28 mouse cellular contexts compared by ENCODE assay signal in genomic region chr19:44380065-44380464, GRCm38 (mm10). TPM values are rescaled to one million over a fixed set of nuclear protein-coding genes. Genes with fewer than 3 reads are reported as not detected.
A peak's percentile ranks its signal among the peaks of the same experiment; 100 is the strongest.
DNase-seq lines count a peak whose midpoint lies in the region; ATAC-seq and TF ChIP-seq lines count a peak whose summit lies in the region.
"Had no signal": no experiment of that assay in that cellular context is flagged by ENCODE, and none has a peak within 500 bp of the region (broad histone marks: within the 10 kb centered on the region; RNA-seq: fewer than 3 reads in every experiment).

No protein-coding gene starts in this region.

- no peak overlapping the region for H3K4me3 ChIP-seq in liver, embryonic 15.5 days (replicated peaks)
- H3K4me3 ChIP-seq in liver, embryonic 12.5 days, result no peak overlapping the region
- no peak overlapping the region for H3K4me3 ChIP-seq in stomach, postnatal 0 days (ENCODE audit: low read depth, low read length)
- no peak overlapping the region for H3K4me3 ChIP-seq in heart, embryonic 10.5 days
- H3K4me3 ChIP-seq: embryonic facial prominence, embryonic 12.5 days; embryonic facial prominence, embryonic 15.5 days; gastrocnemius, adult 2 months; heart, embryonic 13.5 days; hindbrain, embryonic 12.5 days; hindbrain, embryonic 15.5 days had no signal

- H3K27me3 ChIP-seq in liver, embryonic 15.5 days, result no peaks in the 10 kb centered on the region
- H3K27me3 ChIP-seq in liver, embryonic 12.5 days (replicated peaks), result 0 out of 2 replicates have a peak, but pooled peaks cover 7% of the 10 kb centered on the region
- no peaks in the 10 kb centered on the region for H3K27me3 ChIP-seq in stomach, postnatal 0 days (ENCODE audit: control insufficient read depth, insufficient read depth, low read length)
- no peaks in the 10 kb centered on the region for H3K27me3 ChIP-seq in heart, embryonic 10.5 days (ENCODE audit: insufficient read depth, poor library complexity, severe bottlenecking)
- H3K27me3 ChIP-seq: CH12.LX; embryonic facial prominence, embryonic 12.5 days; embryonic facial prominence, embryonic 15.5 days; heart, embryonic 13.5 days; hindbrain, embryonic 12.5 days; hindbrain, embryonic 15.5 days had no signal

- WGBS in liver, embryonic 15.5 days (ENCODE audit: insufficient replicate concordance), result 65% methylated on average over 4 of the region's 4 CpGs
- 82% methylated on average over 4 of the region's 4 CpGs for WGBS in liver, embryonic 12.5 days (ENCODE audit: insufficient replicate concordance)
- 43% methylated on average over 4 of the region's 4 CpGs for WGBS in stomach, postnatal 0 days
- WGBS in heart, embryonic 10.5 days, result 91% methylated on average over 4 of the region's 4 CpGs

- no peak overlapping the region for H3K4me2 ChIP-seq in liver, embryonic 15.5 days
- H3K4me2 ChIP-seq in liver, embryonic 12.5 days, result no peak overlapping the region
- H3K4me2 ChIP-seq in stomach, postnatal 0 days (replicated peaks; ENCODE audit: low read depth), result no peak overlapping the region
- H3K4me2 ChIP-seq: embryonic facial prominence, embryonic 12.5 days; embryonic facial prominence, embryonic 15.5 days; heart, embryonic 13.5 days; hindbrain, embryonic 12.5 days; hindbrain, embryonic 15.5 days had no signal

- no peaks in the 10 kb centered on the region for H3K36me3 ChIP-seq in liver, embryonic 15.5 days (replicated peaks)
- no peaks in the 10 kb centered on the region for H3K36me3 ChIP-seq in liver, embryonic 12.5 days
- no peaks in the 10 kb centered on the region for H3K36me3 ChIP-seq in stomach, postnatal 0 days (ENCODE audit: control insufficient read depth, insufficient read depth, low read length)
- no peaks in the 10 kb centered on the region for H3K36me3 ChIP-seq in heart, embryonic 10.5 days
- H3K36me3 ChIP-seq: embryonic facial prominence, embryonic 12.5 days; embryonic facial prominence, embryonic 15.5 days; G1E; heart, embryonic 13.5 days; hindbrain, embryonic 12.5 days; hindbrain, embryonic 15.5 days had no signal

- no peak overlapping the region for H3K27ac ChIP-seq in liver, embryonic 15.5 days (replicated peaks)
- H3K27ac ChIP-seq in liver, embryonic 12.5 days, result no peak overlapping the region
- no peak overlapping the region for H3K27ac ChIP-seq in stomach, postnatal 0 days (replicated peaks)
- H3K27ac ChIP-seq in heart, embryonic 10.5 days, result no peak overlapping the region
- H3K27ac ChIP-seq: embryonic facial prominence, embryonic 12.5 days; embryonic facial prominence, embryonic 15.5 days; gastrocnemius, adult 2 months; heart, embryonic 13.5 days; hindbrain, embryonic 12.5 days; hindbrain, embryonic 15.5 days had no signal

- TF ChIP-seq EP300 in stomach, postnatal 0 days (optimal IDR thresholded peaks at IDR 0.05), result no peak

- H3K9ac ChIP-seq in liver, embryonic 15.5 days, result no peak overlapping the region
- H3K9ac ChIP-seq in liver, embryonic 12.5 days, result no peak overlapping the region
- no peak overlapping the region for H3K9ac ChIP-seq in stomach, postnatal 0 days (ENCODE audit: low read length)
- H3K9ac ChIP-seq: embryonic facial prominence, embryonic 12.5 days; embryonic facial prominence, embryonic 15.5 days; forebrain, postnatal 0 days; heart, embryonic 13.5 days; hindbrain, embryonic 12.5 days; hindbrain, embryonic 15.5 days had no signal

- TF ChIP-seq CTCF in stomach, postnatal 0 days (IDR thresholded peaks at IDR 0.05; ENCODE audit: low read depth), result no peak

- peak; percentile 51 for DNase-seq in lung, postnatal 36 days
- no peak for DNase-seq in lung, postnatal 25 days (ENCODE audit: low spot score)
- peak; percentile 39 for DNase-seq in NIH3T3 (ENCODE audit: low read depth)
- DNase-seq in stomach, postnatal 0 days (ENCODE audit: low spot score), result no peak
- no peak for DNase-seq in heart, embryonic 10.5 days (ENCODE audit: low spot score)
- DNase-seq: adrenal gland, adult 2 months; adrenal gland, postnatal 14 days; cerebellum, adult 11 months; cerebellum, adult 2 months; cerebellum, adult 9-11 months; cerebellum, postnatal 25 days; forebrain, postnatal 0 days; gastrocnemius, adult 2 months; gastrocnemius, postnatal 14 days; heart, adult 18-20 months; heart, postnatal 14 days; heart, postnatal 4 days had no signal

- 0 out of 2 replicates have a peak, but pooled peaks have one; percentile 20 for ATAC-seq in liver, embryonic 15.5 days (ENCODE audit: insufficient read depth)
- no peak for ATAC-seq in liver, embryonic 12.5 days
- ATAC-seq in stomach, postnatal 0 days (ENCODE audit: low FRiP score, low TSS enrichment), result peak; percentile 68
- ATAC-seq: forebrain, embryonic 14.5 days; forebrain, postnatal 0 days had no signal

- peaks cover 17% of the 10 kb centered on the region for H3K4me1 ChIP-seq in liver, embryonic 15.5 days (replicated peaks)
- peaks cover 21% of the 10 kb centered on the region for H3K4me1 ChIP-seq in liver, embryonic 12.5 days
- H3K4me1 ChIP-seq in stomach, postnatal 0 days (replicated peaks; ENCODE audit: control insufficient read depth, insufficient read depth), result no peaks in the 10 kb centered on the region
- H3K4me1 ChIP-seq in heart, embryonic 10.5 days, result peaks cover 6% of the 10 kb centered on the region
- H3K4me1 ChIP-seq: hindbrain, embryonic 15.5 days had no signal

- H3K9me3 ChIP-seq in liver, embryonic 15.5 days (replicated peaks), result no peaks in the 10 kb centered on the region
- no peaks in the 10 kb centered on the region for H3K9me3 ChIP-seq in liver, embryonic 12.5 days (replicated peaks)
- no peaks in the 10 kb centered on the region for H3K9me3 ChIP-seq in stomach, postnatal 0 days (ENCODE audit: control insufficient read depth, low read length)
- no peaks in the 10 kb centered on the region for H3K9me3 ChIP-seq in heart, embryonic 10.5 days
- H3K9me3 ChIP-seq: embryonic facial prominence, embryonic 12.5 days; embryonic facial prominence, embryonic 15.5 days; G1E; heart, embryonic 13.5 days; hindbrain, embryonic 12.5 days; hindbrain, embryonic 15.5 days had no signal

RNA-seq across cellular contexts. Expression of gene Scd1, which starts 27.6 kb away (rescaled TPM):
- 17.6 and 17.8 TPM in 2 replicates for polyA plus RNA-seq in liver, embryonic 15.5 days (2015; fragmentation: Nextera tagmentation; extraction: Ambion mirVana)
- 8.1 and 10.1 TPM in 2 replicates for polyA plus RNA-seq in liver, embryonic 12.5 days (2016; fragmentation: Nextera tagmentation; extraction: Ambion mirVana)
- polyA plus RNA-seq in stomach, postnatal 0 days (2015; fragmentation: Nextera tagmentation; extraction: Ambion mirVana), result 1.3 and 1.7 TPM in 2 replicates
- polyA plus RNA-seq in heart, embryonic 10.5 days (2016; fragmentation: Nextera tagmentation; extraction: Ambion mirVana), result 2.5 and 5.5 TPM in 2 replicates

RNA-seq across cellular contexts. Expression of gene Scd4, which starts 47.2 kb away (rescaled TPM):
- 0.03 TPM in 1 of 2 replicates, not detected in the other for polyA plus RNA-seq in liver, embryonic 15.5 days (2015; fragmentation: Nextera tagmentation; extraction: Ambion mirVana)
- 0.04 TPM in 1 of 2 replicates, not detected in the other for polyA plus RNA-seq in liver, embryonic 12.5 days (2016; fragmentation: Nextera tagmentation; extraction: Ambion mirVana)
- polyA plus RNA-seq in stomach, postnatal 0 days (2015; fragmentation: Nextera tagmentation; extraction: Ambion mirVana), result 0.08 TPM in 1 of 2 replicates, not detected in the other
- 0.06 and 0.16 TPM in 2 replicates for polyA plus RNA-seq in heart, embryonic 10.5 days (2016; fragmentation: Nextera tagmentation; extraction: Ambion mirVana)
- polyA plus RNA-seq: forebrain, embryonic 11.5 days had no signal

Comparison
In these comparisons a context has a peak if more than half of its experiments do, and no peak if none do; other contexts are left out.
1. DNase-seq: peak in lung, postnatal 36 days (single experiment) and NIH3T3 (single experiment); none in lung, postnatal 25 days (single experiment), stomach, postnatal 0 days (single experiment) and heart, embryonic 10.5 days (single experiment).